Mouse (Mus musculus) testis, adult 2 months (tissue): ENCODE data around the gene Ndst2.

Experiments
- CTCF ChIP-seq: fragments of 200-500 bp; IDR thresholded peaks from 2 replicates; pipeline ENCODE4 v1.5.1; 2012; ENCODE audit warnings: low read depth, mild to moderate bottlenecking, inconsistent platforms, low read length, moderate library complexity; ENCODE audit not compliant: control insufficient read depth, insufficient read depth, insufficient replicate concordance
- POLR2A ChIP-seq: fragments of 200-500 bp; IDR thresholded peaks from 2 replicates; pipeline ENCODE4 v1.6.1; 2012; ENCODE audit warnings: low read depth, mild to moderate bottlenecking, inconsistent platforms, low read length, moderate library complexity; ENCODE audit not compliant: control insufficient read depth

GRCm38 (mm10) chr14:20698515-20698914 lies 35.8 kb downstream of the Ndst2 start:
- no peak for TF ChIP-seq CTCF
- no peak for TF ChIP-seq POLR2A
